Mouse (Mus musculus): ENCODE measurements at regions not wholly inside any gene's neighbourhood (a gene's known extent, or its start where the extent isn't known, plus 50 kb on each side); places are given as distances from the start of the nearest gene placed in this dataset.

- no peak for ATAC-seq (ENCODE audit: insufficient read depth)
- no peaks in the 10 kb centered on the region for H3K36me3 ChIP-seq (replicated peaks; ENCODE audit: control insufficient read depth, insufficient read depth, low read depth)
- no peak overlapping the region for H3K4me2 ChIP-seq (ENCODE audit: low read depth)
- no peaks in the 10 kb centered on the region for H3K27me3 ChIP-seq (ENCODE audit: control insufficient read depth, insufficient read depth, low read length)
- no peak overlapping the region for H3K4me3 ChIP-seq (ENCODE audit: insufficient read depth in 1 of 2, low read depth in 2 of 2, low read length in 2 of 2)
- no peak for DNase-seq (ENCODE audit: low read depth in 3 of 3, low spot score in 3 of 3)
- H3K9me3 ChIP-seq (ENCODE audit: control insufficient read depth, low read length): no peaks in the 10 kb centered on the region
- H3K27ac ChIP-seq: no peak overlapping the region
- no peak for TF ChIP-seq CTCF (IDR thresholded peaks at IDR 0.05; ENCODE audit: low read depth)
- no peak for TF ChIP-seq EP300 (IDR thresholded peaks at IDR 0.05; ENCODE audit: low read depth)
- WGBS (ENCODE audit: insufficient replicate concordance): 47% methylated on average over 5 of the region's 5 CpGs
- H3K9ac ChIP-seq (replicated peaks): no peak overlapping the region
- peaks cover 3 to 4% of the 10 kb centered on the region in 2 experiments; a peak in 3 of 4 replicates for H3K4me1 ChIP-seq (replicated peaks; ENCODE audit: control insufficient read depth in 2 of 2, insufficient read depth in 2 of 2, low read length in 1 of 2)
These were observed 152.2 kb upstream of the Ubl3 start for GRCm38 (mm10) chr5:148704769-148705168.

- Histone ChIP-seq H3K4me3 (ENCODE audit: insufficient read depth in 1 of 2, low read depth in 2 of 2, low read length in 2 of 2) (no peak overlapping the region), H3K9me3 (ENCODE audit: control insufficient read depth, low read length) (no peaks in the 10 kb centered on the region), H3K4me1 (replicated peaks; ENCODE audit: control insufficient read depth in 2 of 2, insufficient read depth in 2 of 2, low read length in 1 of 2) (peaks cover 3 to 4% of the 10 kb centered on the region in 2 experiments; a peak in 3 of 4 replicates), H3K36me3 (replicated peaks; ENCODE audit: control insufficient read depth, insufficient read depth, low read depth) (no peaks in the 10 kb centered on the region), H3K9ac (replicated peaks) (no peak overlapping the region), H3K27me3 (ENCODE audit: control insufficient read depth, insufficient read depth, low read length) (no peaks in the 10 kb centered on the region), H3K27ac (no peak overlapping the region), H3K4me2 (ENCODE audit: low read depth) (no peak overlapping the region)
- no peak for DNase-seq (ENCODE audit: low read depth in 3 of 3, low spot score in 3 of 3)
- no peak for TF ChIP-seq EP300 (IDR thresholded peaks at IDR 0.05; ENCODE audit: low read depth)
- TF ChIP-seq CTCF (IDR thresholded peaks at IDR 0.05; ENCODE audit: low read depth): no peak
- ATAC-seq (ENCODE audit: insufficient read depth): no peak
- WGBS (ENCODE audit: insufficient replicate concordance): 34% methylated on average over 8 of the region's 8 CpGs
These were observed 149.3 kb upstream of the Ubl3 start for GRCm38 (mm10) chr5:148701859-148702258.

- Histone ChIP-seq H3K27me3 (ENCODE audit: control insufficient read depth, insufficient read depth, low read length) (no peaks in the 10 kb centered on the region), H3K9ac (replicated peaks) (no peak overlapping the region), H3K9me3 (ENCODE audit: control insufficient read depth, low read length) (no peaks in the 10 kb centered on the region), H3K4me2 (ENCODE audit: low read depth) (no peak overlapping the region), H3K4me1 (replicated peaks; ENCODE audit: control insufficient read depth in 2 of 2, insufficient read depth in 2 of 2, low read length in 1 of 2) (peaks cover 3 to 4% of the 10 kb centered on the region in 2 experiments; a peak in 3 of 4 replicates), H3K36me3 (replicated peaks; ENCODE audit: control insufficient read depth, insufficient read depth, low read depth) (no peaks in the 10 kb centered on the region), H3K27ac (no peak overlapping the region), H3K4me3 (ENCODE audit: insufficient read depth in 1 of 2, low read depth in 2 of 2, low read length in 2 of 2) (no peak overlapping the region)
- 79% methylated on average over 7 of the region's 7 CpGs for WGBS (ENCODE audit: insufficient replicate concordance)
- TF ChIP-seq CTCF (IDR thresholded peaks at IDR 0.05; ENCODE audit: low read depth) (no peak), EP300 (IDR thresholded peaks at IDR 0.05; ENCODE audit: low read depth) (no peak)
- DNase-seq (ENCODE audit: low read depth in 3 of 3, low spot score in 3 of 3): no peak
- ATAC-seq (ENCODE audit: insufficient read depth): no peak
These were observed 148.4 kb upstream of the Ubl3 start for GRCm38 (mm10) chr5:148701001-148701400.

- WGBS (ENCODE audit: insufficient replicate concordance): 54% methylated on average over 5 of the region's 5 CpGs
- ATAC-seq (ENCODE audit: insufficient read depth): no peak
- Histone ChIP-seq H3K27ac (no peak overlapping the region), H3K4me3 (ENCODE audit: insufficient read depth in 1 of 2, low read depth in 2 of 2, low read length in 2 of 2) (no peak overlapping the region), H3K4me1 (replicated peaks; ENCODE audit: control insufficient read depth in 2 of 2, insufficient read depth in 2 of 2, low read length in 1 of 2) (peaks cover 3 to 4% of the 10 kb centered on the region in 2 experiments; a peak in 3 of 4 replicates), H3K36me3 (replicated peaks; ENCODE audit: control insufficient read depth, insufficient read depth, low read depth) (no peaks in the 10 kb centered on the region), H3K9ac (replicated peaks) (no peak overlapping the region), H3K27me3 (ENCODE audit: control insufficient read depth, insufficient read depth, low read length) (no peaks in the 10 kb centered on the region), H3K4me2 (ENCODE audit: low read depth) (no peak overlapping the region), H3K9me3 (ENCODE audit: control insufficient read depth, low read length) (no peaks in the 10 kb centered on the region)
- TF ChIP-seq EP300 (IDR thresholded peaks at IDR 0.05; ENCODE audit: low read depth): no peak
- TF ChIP-seq CTCF (IDR thresholded peaks at IDR 0.05; ENCODE audit: low read depth): no peak
- DNase-seq (ENCODE audit: low read depth in 3 of 3, low spot score in 3 of 3): no peak
These were observed 147.7 kb upstream of the Ubl3 start for GRCm38 (mm10) chr5:148700240-148700639.

- no peak overlapping the region for H3K4me2 ChIP-seq (ENCODE audit: low read depth)
- ATAC-seq (ENCODE audit: insufficient read depth): no peak
- WGBS (ENCODE audit: insufficient replicate concordance): 72% methylated on average over 22 of the region's 22 CpGs
These were observed 145.2 kb upstream of the Ubl3 start for GRCm38 (mm10) chr5:148697631-148698368.

More at GRCm38 (mm10) chr5:148697631-148698368, 145.2 kb upstream of the Ubl3 start:
- H3K4me3 ChIP-seq (ENCODE audit: insufficient read depth in 1 of 2, low read depth in 2 of 2, low read length in 2 of 2): no peak overlapping the region
- peaks cover 3 to 4% of the 10 kb centered on the region in 2 experiments; a peak in 3 of 4 replicates for H3K4me1 ChIP-seq (replicated peaks; ENCODE audit: control insufficient read depth in 2 of 2, insufficient read depth in 2 of 2, low read length in 1 of 2)
- H3K27me3 ChIP-seq (ENCODE audit: control insufficient read depth, insufficient read depth, low read length): no peaks in the 10 kb centered on the region
- no peaks in the 10 kb centered on the region for H3K9me3 ChIP-seq (ENCODE audit: control insufficient read depth, low read length)
- H3K9ac ChIP-seq (replicated peaks): no peak overlapping the region
- H3K27ac ChIP-seq: no peak overlapping the region
- TF ChIP-seq CTCF (IDR thresholded peaks at IDR 0.05; ENCODE audit: low read depth) (no peak), EP300 (IDR thresholded peaks at IDR 0.05; ENCODE audit: low read depth) (no peak)
- no peak for DNase-seq (ENCODE audit: low read depth in 3 of 3, low spot score in 3 of 3)
- H3K36me3 ChIP-seq (replicated peaks; ENCODE audit: control insufficient read depth, insufficient read depth, low read depth): no peaks in the 10 kb centered on the region

Data from liver, embryonic 14.5 days (tissue).